Mouse (Mus musculus) hindbrain, embryonic 10.5 days (tissue): ENCODE data around the gene Ifnar1. TPM values are rescaled to one million over a fixed set of nuclear protein-coding genes. Genes with fewer than 3 reads are reported as not detected.

Experiments used
- DNase-seq: peaks from one replicate; pipeline ENCODE4 v3.0.0-alpha.2; 2017; ENCODE audit warnings: low spot score
- H3K27ac ChIP-seq: fragments of 300-500 bp; sonication (generic); 2 replicates; pipeline ENCODE4 v1.5.1; 2016; ENCODE audit warnings: mild to moderate bottlenecking, moderate library complexity
- H3K27me3 ChIP-seq: fragments of 300-500 bp; sonication (generic); 2 replicates; pipeline ENCODE4 v1.6.1; 2016; ENCODE audit warnings: mild to moderate bottlenecking; ENCODE audit not compliant: poor library complexity, insufficient read depth, severe bottlenecking
- H3K36me3 ChIP-seq: fragments of 300-500 bp; sonication (generic); 2 replicates; pipeline ENCODE4 v1.6.1; 2016; ENCODE audit warnings: mild to moderate bottlenecking, moderate library complexity
- H3K4me1 ChIP-seq: fragments of 300-500 bp; sonication (generic); replicated peaks from 2 replicates; pipeline ENCODE4 v1.6.1; 2016; ENCODE audit warnings: mild to moderate bottlenecking
- H3K4me3 ChIP-seq: fragments of 300-500 bp; sonication (generic); 2 replicates; pipeline ENCODE4 v1.5.1; 2016; ENCODE audit warnings: mild to moderate bottlenecking, moderate library complexity
- H3K9me3 ChIP-seq: fragments of 300-500 bp; sonication (generic); 2 replicates; pipeline ENCODE4 v1.6.1; 2016; ENCODE audit warnings: mild to moderate bottlenecking, moderate library complexity
- whole genome bisulfite sequencing: fragments of 180-500 bp; shearing (Covaris S2); methylation state at CpG from one replicate; pipeline ENCODE4 v1.1.7; 2016; 5-methylcytosine and 5-hydroxymethylcytosine counted together
- polyA plus RNA-seq: library from polyadenylated mRNA; unstranded; fragments of >200 nt; fragmentation: Nextera tagmentation; extraction: Ambion mirVana; gene quantifications from 2 replicates; pipeline ENCODE4 v1.2.1, GENCODE M21; 2016

Ifnar1 gene
- polyA plus RNA-seq, 1 experiment from 2014 or later: 50.5 TPM

DNA sequence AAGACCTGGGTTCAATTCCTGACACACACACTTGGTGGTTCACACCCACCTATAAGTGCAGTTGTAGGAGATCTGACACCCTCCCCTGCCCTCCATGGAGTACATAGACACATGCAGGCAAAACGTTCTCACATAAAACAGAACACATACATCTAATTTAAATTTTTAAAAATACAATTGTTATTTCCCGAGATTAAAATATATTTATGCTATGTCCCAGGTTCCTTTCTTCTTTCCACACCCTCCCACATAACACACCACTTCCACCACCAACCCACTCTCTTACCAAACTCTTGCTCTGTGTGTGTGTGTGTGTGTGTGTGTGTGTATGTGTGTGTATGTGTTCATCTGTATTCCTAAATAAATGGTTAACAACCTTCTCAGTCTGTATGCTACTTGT lies 3.0 kb downstream of the Ifnar1 start:
- no peak for DNase-seq
- Histone ChIP-seq H3K9me3 (no peaks in the 10 kb centered on the region), H3K4me1 (peaks cover 22% of the 10 kb centered on the region), H3K36me3 (peaks cover 55% of the 10 kb centered on the region), H3K27ac (no peak overlapping the region), H3K4me3 (no peak overlapping the region), H3K27me3 (no peaks in the 10 kb centered on the region)
- 82% methylated on average over 2 of the region's 2 CpGs for WGBS

DNA sequence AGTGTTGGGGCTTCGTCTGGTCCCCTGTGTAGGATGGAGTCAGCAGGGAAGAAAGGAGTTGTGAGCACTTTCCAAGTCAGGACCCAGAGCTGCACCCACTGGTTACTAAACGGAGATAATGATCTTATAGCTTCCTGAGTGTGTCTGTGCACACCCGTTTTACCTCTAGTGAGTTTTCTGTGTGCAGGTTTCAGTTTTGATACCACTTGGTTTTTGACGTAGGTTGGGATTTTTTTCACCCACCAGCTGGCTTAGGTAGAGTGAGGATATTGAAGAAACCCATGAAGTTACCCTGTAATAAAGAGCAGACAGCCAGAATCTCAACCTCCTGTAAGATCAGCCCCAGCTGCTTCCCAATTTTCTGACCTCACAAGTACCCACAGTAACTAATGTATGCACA lies 5.9 kb downstream of the Ifnar1 start:
- Histone ChIP-seq H3K9me3 (no peaks in the 10 kb centered on the region), H3K27ac (no peak overlapping the region), H3K36me3 (peaks cover 83% of the 10 kb centered on the region), H3K4me3 (no peak overlapping the region), H3K27me3 (no peaks in the 10 kb centered on the region), H3K4me1 (peaks cover 6% of the 10 kb centered on the region)
- DNase-seq: no peak
- 92% methylated on average over 4 of the region's 4 CpGs for WGBS

DNA sequence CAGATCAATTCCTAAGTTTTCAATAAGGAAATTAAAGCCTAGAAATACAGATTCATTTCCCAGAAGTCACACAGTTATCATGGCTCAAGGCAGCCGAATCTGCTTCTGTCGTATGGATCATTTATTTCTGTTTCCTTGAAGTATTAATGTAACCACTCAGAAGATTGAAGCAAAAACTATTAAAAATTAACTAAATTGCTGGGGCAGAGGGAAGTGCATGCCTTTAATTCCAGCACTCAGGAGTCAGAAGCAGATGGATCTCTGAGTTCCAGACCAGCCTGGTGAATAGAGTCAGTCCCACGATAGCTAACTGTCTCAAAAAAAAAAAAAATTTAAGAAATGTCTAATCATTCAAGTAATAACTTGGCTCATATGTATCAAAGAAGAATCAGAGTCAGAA lies 6.4 kb downstream of the Ifnar1 start:
- DNase-seq: no peak
- WGBS: 96% methylated on average over 3 of the region's 3 CpGs

DNA sequence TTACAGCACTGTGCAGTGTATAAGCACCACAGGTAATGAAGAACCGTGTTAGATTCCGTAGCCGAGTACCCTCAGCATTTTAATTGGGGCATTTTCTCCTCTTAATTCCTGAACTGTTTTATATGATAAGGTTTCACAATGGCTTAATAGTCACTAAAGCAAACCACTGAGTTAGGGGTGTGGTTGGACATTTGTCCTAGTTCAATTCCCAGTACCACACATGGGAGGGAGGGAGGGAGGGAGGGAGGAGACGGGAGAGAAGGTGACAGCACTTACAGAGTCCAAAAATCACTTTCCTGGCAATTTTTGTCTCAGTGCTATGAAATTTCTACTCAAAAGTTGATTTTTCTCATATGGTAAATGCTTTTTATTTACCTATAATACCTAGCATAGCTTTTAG lies 10.5 kb downstream of the Ifnar1 start:
- H3K4me1 ChIP-seq: no peaks in the 10 kb centered on the region
- H3K36me3 ChIP-seq: peaks cover 96% of the 10 kb centered on the region
- 91% methylated on average over 4 of the region's 4 CpGs for WGBS

More for the DNA sequence above, 6.4 kb downstream of the Ifnar1 start:
- Histone ChIP-seq H3K9me3 (no peaks in the 10 kb centered on the region), H3K27ac (no peak overlapping the region), H3K4me1 (0 out of 2 replicates have a peak, but pooled peaks cover under 1% of the 10 kb centered on the region), H3K36me3 (peaks cover 89% of the 10 kb centered on the region), H3K27me3 (no peaks in the 10 kb centered on the region), H3K4me3 (no peak overlapping the region)

DNA sequence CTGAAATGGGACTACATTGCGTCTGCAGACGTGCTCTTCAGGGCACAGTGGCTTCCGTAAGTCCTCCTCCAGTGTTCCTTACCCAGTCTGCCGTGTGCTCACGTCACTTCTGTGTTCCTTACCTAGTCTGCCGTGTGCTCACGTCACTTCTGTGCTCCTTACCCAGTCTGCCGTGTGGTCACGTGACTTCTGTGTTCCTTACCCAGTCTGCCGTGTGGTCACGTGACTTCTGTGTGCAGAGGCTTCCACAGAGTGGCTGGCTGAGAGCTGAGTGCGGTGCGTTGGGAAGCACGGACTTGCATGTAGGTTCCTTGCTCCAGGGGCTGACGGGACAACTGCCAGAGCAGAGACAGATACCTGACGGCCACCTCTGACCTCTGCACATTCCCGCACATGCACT lies 11.2 kb downstream of the Ifnar1 start:
- Histone ChIP-seq H3K9me3 (no peaks in the 10 kb centered on the region), H3K36me3 (peaks cover 96% of the 10 kb centered on the region), H3K27ac (no peak overlapping the region), H3K4me1 (no peaks in the 10 kb centered on the region), H3K27me3 (no peaks in the 10 kb centered on the region), H3K4me3 (no peak overlapping the region)
- 96% methylated on average over 17 of the region's 17 CpGs for WGBS
- no peak for DNase-seq

More for the DNA sequence above, 10.5 kb downstream of the Ifnar1 start:
- Histone ChIP-seq H3K4me3 (no peak overlapping the region), H3K27me3 (no peaks in the 10 kb centered on the region), H3K9me3 (no peaks in the 10 kb centered on the region), H3K27ac (no peak overlapping the region)
- no peak for DNase-seq

DNA sequence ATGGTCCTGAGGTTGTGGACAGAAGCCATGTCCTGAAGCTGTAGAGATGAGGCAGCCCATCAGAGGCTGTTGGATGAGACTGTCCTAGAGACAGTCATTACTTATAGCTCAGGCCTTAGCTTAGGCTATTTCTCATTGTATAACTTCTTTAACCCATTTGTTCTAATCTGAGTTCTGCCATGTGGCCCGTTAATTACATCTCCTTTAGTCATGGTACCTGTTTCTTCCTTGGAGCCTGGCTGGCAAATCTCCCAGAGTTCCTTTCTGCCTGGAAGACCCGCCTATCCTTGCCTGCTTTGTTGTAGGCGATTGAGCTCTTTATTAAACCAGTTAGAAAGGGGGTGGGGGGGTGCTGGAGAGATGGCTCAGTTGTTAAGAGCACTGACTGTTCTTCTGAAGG lies 11.7 kb downstream of the Ifnar1 start:
- DNase-seq: no peak
- no peaks in the 10 kb centered on the region for H3K9me3 ChIP-seq
- H3K27ac ChIP-seq: no peak overlapping the region
- H3K4me1 ChIP-seq: no peaks in the 10 kb centered on the region
- no peak overlapping the region for H3K4me3 ChIP-seq
- no peaks in the 10 kb centered on the region for H3K27me3 ChIP-seq
- WGBS: 93% methylated on average over 3 of the region's 3 CpGs
- peaks cover 96% of the 10 kb centered on the region for H3K36me3 ChIP-seq

DNA sequence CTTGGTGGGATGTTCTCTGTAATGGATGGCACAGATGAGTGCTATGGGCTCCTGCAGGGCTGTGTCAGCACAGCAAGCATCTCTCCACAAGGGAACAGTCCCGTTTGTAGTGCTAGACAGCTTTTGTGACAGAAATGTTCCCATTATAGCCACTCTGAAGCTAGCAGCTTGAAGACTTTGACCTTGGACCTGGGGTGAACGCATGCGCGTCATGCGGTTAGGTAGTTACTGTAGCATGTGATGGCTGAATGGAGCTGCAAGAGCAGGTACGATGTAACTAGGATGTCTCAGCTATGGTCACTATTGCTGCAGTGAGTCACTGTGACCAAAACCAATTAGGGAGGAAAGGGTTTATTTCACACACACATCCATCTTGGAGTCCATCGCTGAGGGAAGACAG lies 13.0 kb downstream of the Ifnar1 start:
- DNase-seq: no peak
- Histone ChIP-seq H3K27me3 (no peaks in the 10 kb centered on the region), H3K36me3 (peaks cover 94% of the 10 kb centered on the region), H3K4me3 (no peak overlapping the region), H3K27ac (no peak overlapping the region), H3K4me1 (no peaks in the 10 kb centered on the region), H3K9me3 (no peaks in the 10 kb centered on the region)
- 92% methylated on average over 7 of the region's 7 CpGs for WGBS

DNA sequence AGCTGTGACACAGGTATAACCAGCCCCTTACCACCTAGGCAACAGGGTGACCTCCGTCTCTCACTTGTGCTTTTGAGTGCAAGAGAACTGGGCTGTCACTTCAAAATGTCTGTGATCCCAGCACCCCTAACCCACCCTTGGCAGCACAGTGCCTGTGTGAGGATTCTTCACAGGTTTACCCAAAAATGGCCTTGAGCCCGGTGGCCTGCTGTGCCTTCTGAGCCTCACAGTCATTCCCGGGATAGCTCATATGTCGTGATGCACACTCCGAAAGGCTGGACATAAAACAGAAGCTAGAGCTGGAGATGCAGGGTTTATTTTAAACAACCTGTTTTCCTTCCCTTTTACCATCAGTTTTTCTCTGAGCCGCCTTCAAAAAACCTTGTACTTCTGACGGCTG lies 19.7 kb downstream of the Ifnar1 start:
- no peak overlapping the region for H3K27ac ChIP-seq
- no peak for DNase-seq
- no peaks in the 10 kb centered on the region for H3K27me3 ChIP-seq
- no peak overlapping the region for H3K4me3 ChIP-seq
- H3K9me3 ChIP-seq: no peaks in the 10 kb centered on the region
- no peaks in the 10 kb centered on the region for H3K4me1 ChIP-seq
- peaks cover 88% of the 10 kb centered on the region for H3K36me3 ChIP-seq
- WGBS: 93% methylated on average over 7 of the region's 7 CpGs

DNA sequence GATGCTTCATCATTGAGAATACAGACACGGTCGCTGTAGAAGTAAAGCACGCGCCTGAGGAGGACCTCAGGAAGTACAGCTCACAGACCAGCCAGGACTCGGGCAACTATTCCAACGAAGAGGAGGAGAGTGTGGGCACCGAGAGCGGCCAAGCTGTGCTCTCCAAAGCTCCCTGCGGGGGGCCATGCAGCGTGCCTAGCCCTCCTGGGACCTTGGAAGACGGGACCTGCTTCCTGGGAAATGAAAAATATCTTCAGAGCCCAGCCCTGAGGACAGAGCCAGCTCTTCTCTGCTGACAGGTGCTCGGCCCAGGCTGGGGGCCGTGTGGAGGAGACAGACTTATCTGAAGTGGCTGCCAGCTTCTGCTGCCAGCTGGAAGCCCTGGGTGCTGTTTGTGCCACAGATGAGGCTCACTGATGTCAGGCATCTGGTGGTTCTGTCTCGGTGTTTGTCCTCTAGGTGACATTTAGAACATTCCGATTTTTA lies 20.1 kb downstream of the Ifnar1 start:
- no peaks in the 10 kb centered on the region for H3K4me1 ChIP-seq
- peaks cover 88% of the 10 kb centered on the region for H3K36me3 ChIP-seq
- H3K27ac ChIP-seq: no peak overlapping the region
- DNase-seq: no peak
- H3K4me3 ChIP-seq: no peak overlapping the region
- no peaks in the 10 kb centered on the region for H3K9me3 ChIP-seq
- WGBS: 92% methylated on average over 15 of the region's 15 CpGs
- H3K27me3 ChIP-seq: no peaks in the 10 kb centered on the region

DNA sequence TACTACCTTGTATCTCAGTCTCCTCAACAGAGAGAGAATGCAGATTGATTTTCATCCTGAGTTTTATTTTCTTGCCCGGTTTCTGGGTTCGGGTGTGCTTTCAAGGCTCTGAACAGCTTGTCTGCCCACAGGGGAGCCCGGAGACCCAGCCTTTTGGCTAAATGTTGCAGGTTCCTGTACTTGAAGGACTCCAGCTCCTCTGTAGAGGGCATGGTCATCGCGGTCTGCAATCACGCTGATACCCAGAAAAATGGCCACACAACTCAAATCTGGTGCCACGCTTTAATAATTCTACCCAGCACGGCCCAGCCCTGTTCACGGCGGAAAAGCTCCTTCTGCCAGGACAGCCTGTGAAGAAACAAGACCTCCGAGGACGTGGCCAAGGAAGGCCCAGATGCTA lies 21.4 kb downstream of the Ifnar1 start:
- no peaks in the 10 kb centered on the region for H3K27me3 ChIP-seq
- H3K9me3 ChIP-seq: no peaks in the 10 kb centered on the region
- DNase-seq: no peak
- whole genome bisulfite sequencing: 94% methylated on average over 12 of the region's 12 CpGs
- H3K4me1 ChIP-seq: no peaks in the 10 kb centered on the region
- H3K27ac ChIP-seq: no peak overlapping the region
- peaks cover 76% of the 10 kb centered on the region for H3K36me3 ChIP-seq
- no peak overlapping the region for H3K4me3 ChIP-seq

DNA sequence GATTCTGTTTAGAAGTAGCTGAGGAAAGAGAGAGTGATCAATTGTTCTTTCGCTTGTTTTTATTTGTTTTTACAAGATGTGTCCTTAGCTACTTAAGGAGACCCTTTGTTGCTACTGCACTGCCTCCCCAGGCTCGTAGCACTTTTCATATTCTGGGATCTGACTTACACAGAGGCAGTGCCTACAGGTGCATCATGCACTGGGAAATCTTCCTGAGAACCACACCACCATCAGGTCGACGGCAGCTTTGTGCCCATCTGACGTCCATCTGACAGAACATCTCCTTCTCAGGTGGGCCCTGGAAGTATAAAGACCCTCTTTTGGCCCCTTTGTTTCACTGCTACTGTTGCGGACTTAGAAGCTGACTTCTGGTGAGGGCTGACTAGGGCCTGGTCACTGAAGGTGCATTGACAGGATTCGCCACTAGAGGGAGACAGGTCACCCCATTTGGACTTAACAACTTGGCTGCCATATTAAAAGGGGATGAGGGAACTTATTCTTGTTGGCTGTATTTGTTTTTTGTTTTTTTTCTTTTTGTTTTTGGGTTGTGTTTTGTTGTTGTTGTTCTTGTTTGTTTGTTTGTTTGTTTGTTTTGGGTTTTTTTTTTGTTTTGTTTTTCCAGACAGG lies 27.2 kb downstream of the Ifnar1 start:
- H3K27me3 ChIP-seq: no peaks in the 10 kb centered on the region
- no peaks in the 10 kb centered on the region for H3K4me1 ChIP-seq
- no peaks in the 10 kb centered on the region for H3K9me3 ChIP-seq
- WGBS: 40% methylated on average over 7 of the region's 7 CpGs
- H3K36me3 ChIP-seq: peaks cover 24% of the 10 kb centered on the region
- peak; percentile 77 for DNase-seq
- no peak overlapping the region for H3K27ac ChIP-seq
- H3K4me3 ChIP-seq: no peak overlapping the region

DNA sequence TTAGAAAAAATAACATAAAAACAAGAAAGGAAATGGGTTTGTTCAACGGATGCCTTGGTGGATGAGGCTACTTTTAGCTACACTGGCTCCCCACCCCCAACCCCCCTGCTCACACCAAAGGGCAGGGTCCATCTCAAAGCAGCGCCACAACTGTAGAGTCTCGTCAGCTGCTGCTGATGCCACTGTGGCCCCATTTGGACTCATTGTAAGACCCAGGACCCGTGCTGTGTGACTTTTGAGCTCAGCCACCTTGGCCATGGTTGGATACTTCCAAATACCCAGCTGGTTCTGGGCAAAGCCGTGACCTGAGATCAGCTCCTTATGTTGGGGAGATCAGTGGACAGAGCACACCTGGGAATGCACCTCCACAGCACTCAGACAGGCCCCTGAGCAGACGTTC lies 28.1 kb downstream of the Ifnar1 start:
- DNase-seq: no peak
- 92% methylated on average over 6 of the region's 6 CpGs for WGBS
- no peak overlapping the region for H3K27ac ChIP-seq
- H3K27me3 ChIP-seq: no peaks in the 10 kb centered on the region
- H3K36me3 ChIP-seq: peaks cover 16% of the 10 kb centered on the region; the same call in 1 of the 2 replicates
- H3K4me1 ChIP-seq: no peaks in the 10 kb centered on the region
- H3K9me3 ChIP-seq: no peaks in the 10 kb centered on the region
- H3K4me3 ChIP-seq: no peak overlapping the region

DNA sequence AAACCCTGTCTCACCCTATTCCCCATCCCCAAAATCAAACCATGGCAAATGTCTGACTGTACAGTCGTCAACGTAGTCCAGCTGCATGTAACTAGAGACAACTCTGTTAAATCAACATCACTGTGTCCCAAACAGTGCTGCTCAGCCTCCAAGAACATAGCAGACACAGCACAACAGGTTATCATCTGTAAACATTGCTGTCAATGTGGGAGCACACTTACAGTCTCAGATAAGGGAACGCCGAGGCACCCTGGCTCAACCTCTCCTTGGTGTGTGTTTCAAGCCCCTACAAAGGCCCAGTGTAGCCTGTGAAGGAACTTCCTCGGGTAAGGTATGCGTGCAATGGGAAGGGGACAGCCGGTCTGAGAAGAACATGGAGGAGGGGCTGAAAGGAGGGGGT lies 32.0 kb downstream of the Ifnar1 start:
- DNase-seq: no peak
- H3K9me3 ChIP-seq: no peaks in the 10 kb centered on the region
- no peaks in the 10 kb centered on the region for H3K4me1 ChIP-seq
- no peaks in the 10 kb centered on the region for H3K27me3 ChIP-seq
- no peak overlapping the region for H3K4me3 ChIP-seq
- 87% methylated on average over 7 of the region's 7 CpGs for WGBS
- no peak overlapping the region for H3K27ac ChIP-seq
- H3K36me3 ChIP-seq: no peaks in the 10 kb centered on the region

DNA sequence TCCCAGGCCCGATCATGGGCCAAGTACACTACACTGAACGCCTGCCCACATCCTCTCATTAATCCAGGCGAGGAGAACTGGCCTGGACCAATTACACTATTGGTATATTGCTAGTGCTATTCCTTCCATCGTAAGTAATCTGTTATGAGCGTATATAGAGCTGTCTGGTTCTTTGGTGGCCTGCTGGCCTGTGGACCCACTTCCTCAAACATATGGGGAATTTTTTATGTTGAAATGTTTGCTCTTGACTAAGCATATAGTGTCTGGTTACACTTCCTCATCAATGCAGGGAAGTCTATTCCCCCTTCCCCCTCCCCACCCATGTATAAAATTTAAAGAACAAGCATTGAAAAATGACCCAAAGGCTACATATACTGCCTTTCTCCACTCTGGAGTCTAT lies 37.0 kb downstream of the Ifnar1 start:
- WGBS: 90% methylated on average over 5 of the region's 5 CpGs
- H3K4me1 ChIP-seq: no peaks in the 10 kb centered on the region; the same call in 1 of the 2 replicates
- H3K36me3 ChIP-seq: no peaks in the 10 kb centered on the region
- H3K27me3 ChIP-seq: no peaks in the 10 kb centered on the region
- H3K9me3 ChIP-seq: no peaks in the 10 kb centered on the region
- H3K27ac ChIP-seq: no peak overlapping the region
- H3K4me3 ChIP-seq: no peak overlapping the region
- DNase-seq: no peak
